Mouse (Mus musculus) forebrain, embryonic 10.5 days (tissue): ENCODE measurements around the gene Magi2. TPM values are rescaled to one million over a fixed set of nuclear protein-coding genes. Genes with fewer than 3 reads are reported as not detected.
"Not testable (repeated sequence)": the region's sequence is repeated elsewhere in the genome, so short reads cannot be mapped to it uniquely, and the experiment has no call there.

Experiments used
- DNase-seq: peaks from one replicate; pipeline ENCODE4 v3.0.0-alpha.2; 2017; ENCODE audit warnings: low spot score; ENCODE audit errors: extremely low spot score
- H3K27ac ChIP-seq: fragments of 300-500 bp; sonication (generic); 2 replicates; pipeline ENCODE4 v1.5.1; 2016; ENCODE audit warnings: mild to moderate bottlenecking
- H3K27me3 ChIP-seq: fragments of 300-500 bp; sonication (generic); 2 replicates; pipeline ENCODE4 v1.6.1; 2016; ENCODE audit warnings: mild to moderate bottlenecking; ENCODE audit not compliant: poor library complexity, severe bottlenecking
- H3K36me3 ChIP-seq: fragments of 300-500 bp; sonication (generic); replicated peaks from 2 replicates; pipeline ENCODE4 v1.6.1; 2016; ENCODE audit warnings: mild to moderate bottlenecking, moderate library complexity
- H3K4me1 ChIP-seq: fragments of 300-500 bp; sonication (generic); 2 replicates; pipeline ENCODE4 v1.6.1; 2016
- H3K4me3 ChIP-seq: fragments of 300-500 bp; sonication (generic); 2 replicates; pipeline ENCODE4 v1.5.1; 2016; ENCODE audit warnings: mild to moderate bottlenecking, moderate library complexity
- H3K9me3 ChIP-seq: fragments of 300-500 bp; sonication (generic); 2 replicates; pipeline ENCODE4 v1.6.1; 2016; ENCODE audit warnings: mild to moderate bottlenecking, moderate library complexity
- WGBS: fragments of 180-500 bp; shearing (Covaris S2); methylation state at CpG from one replicate; pipeline ENCODE4 v1.1.7; 2016; 5-methylcytosine and 5-hydroxymethylcytosine counted together
- polyA plus RNA-seq: library from polyadenylated mRNA; unstranded; fragments of >200 nt; fragmentation: Nextera tagmentation; extraction: Ambion mirVana; gene quantifications from 2 replicates; pipeline ENCODE4 v1.2.1, GENCODE M21; 2016

Gene Magi2
- polyA plus RNA-seq, 1 experiment from 2014 or later, result 7.4 TPM

GRCm38 (mm10) chr5:20723226-20723625 lies 1496.4 kb downstream of the Magi2 start:
- H3K4me3 ChIP-seq, DNase-seq, H3K36me3 ChIP-seq, H3K27me3 ChIP-seq, H3K27ac ChIP-seq, H3K9me3 ChIP-seq, H3K4me1 ChIP-seq: not testable (repeated sequence)
- WGBS, result 89% methylated on average over 4 of the region's 4 CpGs

- no peak overlapping the region for H3K4me3 ChIP-seq
- no peaks in the 10 kb centered on the region for H3K27me3 ChIP-seq
- no peak for DNase-seq
- H3K9me3 ChIP-seq, result no peaks in the 10 kb centered on the region
- no peaks in the 10 kb centered on the region for H3K36me3 ChIP-seq
- H3K4me1 ChIP-seq, result no peaks in the 10 kb centered on the region
- H3K27ac ChIP-seq, result no peak overlapping the region
- WGBS, result 62% methylated on average over 2 of the region's 2 CpGs
Observed at GRCm38 (mm10) chr5:20738795-20739194, 1512.0 kb downstream of the Magi2 start.

GRCm38 (mm10) chr5:20741193-20741592 lies 1514.4 kb downstream of the Magi2 start:
- no peak overlapping the region for H3K4me3 ChIP-seq
- H3K9me3 ChIP-seq, result no peaks in the 10 kb centered on the region
- WGBS, result 88% methylated on average over 6 of the region's 6 CpGs
- no peak overlapping the region for H3K27ac ChIP-seq
- no peak for DNase-seq
- no peaks in the 10 kb centered on the region for H3K36me3 ChIP-seq
- H3K27me3 ChIP-seq, result no peaks in the 10 kb centered on the region
- H3K4me1 ChIP-seq, result no peaks in the 10 kb centered on the region

- 92% methylated on average over 8 of the region's 8 CpGs for WGBS
- Histone ChIP-seq H3K27me3 (no peaks in the 10 kb centered on the region), H3K27ac (no peak overlapping the region), H3K4me3 (no peak overlapping the region), H3K36me3 (no peaks in the 10 kb centered on the region), H3K4me1 (no peaks in the 10 kb centered on the region), H3K9me3 (no peaks in the 10 kb centered on the region)
- DNase-seq, result no peak
Observed at GRCm38 (mm10) chr5:20741936-20742335, 1515.1 kb downstream of the Magi2 start.

GRCm38 (mm10) chr5:20748142-20748541 lies 1521.3 kb downstream of the Magi2 start:
- 81% methylated on average over 4 of the region's 4 CpGs for WGBS
- DNase-seq, result no peak

GRCm38 (mm10) chr5:20748856-20749255 lies 1522.0 kb downstream of the Magi2 start:
- no peaks in the 10 kb centered on the region for H3K27me3 ChIP-seq
- DNase-seq, result no peak
- no peak overlapping the region for H3K27ac ChIP-seq
- H3K4me3 ChIP-seq, result no peak overlapping the region
- no peaks in the 10 kb centered on the region for H3K9me3 ChIP-seq
- no peaks in the 10 kb centered on the region for H3K36me3 ChIP-seq
- peaks cover 39% of the 10 kb centered on the region for H3K4me1 ChIP-seq
- 89% methylated on average over 8 of the region's 8 CpGs for WGBS

More at GRCm38 (mm10) chr5:20748142-20748541, 1521.3 kb downstream of the Magi2 start:
- H3K36me3 ChIP-seq, result no peaks in the 10 kb centered on the region
- H3K27ac ChIP-seq, result no peak overlapping the region
- H3K4me3 ChIP-seq, result no peak overlapping the region
- H3K4me1 ChIP-seq, result peaks cover 32% of the 10 kb centered on the region
- H3K27me3 ChIP-seq, result no peaks in the 10 kb centered on the region
- no peaks in the 10 kb centered on the region for H3K9me3 ChIP-seq

- Histone ChIP-seq H3K36me3 (no peaks in the 10 kb centered on the region), H3K4me3 (no peak overlapping the region), H3K9me3 (no peaks in the 10 kb centered on the region), H3K27me3 (no peaks in the 10 kb centered on the region), H3K27ac (no peak overlapping the region), H3K4me1 (peaks cover 42% of the 10 kb centered on the region)
- DNase-seq, result no peak
- 95% methylated on average over 3 of the region's 3 CpGs for WGBS
Observed at GRCm38 (mm10) chr5:20749535-20749934, 1522.7 kb downstream of the Magi2 start.

- Histone ChIP-seq H3K9me3 (no peaks in the 10 kb centered on the region), H3K36me3 (no peaks in the 10 kb centered on the region), H3K4me3 (no peak overlapping the region), H3K27me3 (no peaks in the 10 kb centered on the region), H3K4me1 (peaks cover 42% of the 10 kb centered on the region), H3K27ac (peak overlapping the region; percentile 67; the same call in 1 of the 2 replicates)
- DNase-seq, result no peak
- WGBS, result 46% methylated on average over 7 of the region's 7 CpGs
Observed at GRCm38 (mm10) chr5:20751000-20751399, 1524.2 kb downstream of the Magi2 start.

GRCm38 (mm10) chr5:20751696-20752095 lies 1524.9 kb downstream of the Magi2 start:
- Histone ChIP-seq H3K4me3 (no peak overlapping the region), H3K36me3 (no peaks in the 10 kb centered on the region), H3K27me3 (no peaks in the 10 kb centered on the region), H3K4me1 (peaks cover 42% of the 10 kb centered on the region), H3K27ac (peak overlapping the region; percentile 67), H3K9me3 (no peaks in the 10 kb centered on the region)
- DNase-seq, result no peak
- WGBS, result 54% methylated on average over 7 of the region's 7 CpGs

- no peaks in the 10 kb centered on the region for H3K27me3 ChIP-seq
- no peak for DNase-seq
- peak overlapping the region; percentile 63; the same call in 1 of the 2 replicates for H3K27ac ChIP-seq
- H3K4me1 ChIP-seq, result peaks cover 42% of the 10 kb centered on the region
- H3K36me3 ChIP-seq, result peaks cover 11% of the 10 kb centered on the region
- WGBS, result 41% methylated on average over 2 of the region's 2 CpGs
- no peaks in the 10 kb centered on the region for H3K9me3 ChIP-seq
- H3K4me3 ChIP-seq, result no peak overlapping the region
Observed at GRCm38 (mm10) chr5:20753096-20753495, 1526.3 kb downstream of the Magi2 start.

- DNase-seq, result no peak
- Histone ChIP-seq H3K4me1 (peaks cover 42% of the 10 kb centered on the region), H3K27me3 (no peaks in the 10 kb centered on the region), H3K4me3 (no peak overlapping the region), H3K9me3 (no peaks in the 10 kb centered on the region), H3K27ac (no peak overlapping the region), H3K36me3 (peaks cover 15% of the 10 kb centered on the region)
- 74% methylated on average over 5 of the region's 5 CpGs for WGBS
Observed at GRCm38 (mm10) chr5:20753963-20754362, 1527.1 kb downstream of the Magi2 start.
